Mouse (Mus musculus) forebrain, embryonic 12.5 days (tissue): ENCODE data around the gene Slc13a4. TPM values are rescaled to one million over a fixed set of nuclear protein-coding genes. Genes with fewer than 3 reads are reported as not detected.
A peak's percentile ranks its signal among the peaks of the same experiment; 100 is the strongest.

ENCODE experiments used
- ATAC-seq: fragments of 200-750 bp; cut with Nextera tagmentation; 2 replicates; pipeline ENCODE4 v1.8.0; 2017; ENCODE audit warnings: moderate TSS enrichment; ENCODE audit not compliant: low FRiP score
- H3K27ac ChIP-seq: fragments of 300-500 bp; sonication (generic); 2 replicates; pipeline ENCODE4 v1.5.1; 2016; ENCODE audit warnings: mild to moderate bottlenecking
- H3K27me3 ChIP-seq: fragments of 300-500 bp; sonication (generic); 2 replicates; pipeline ENCODE4 v1.6.1; 2016; ENCODE audit warnings: mild to moderate bottlenecking
- H3K36me3 ChIP-seq: fragments of 300-500 bp; sonication (generic); replicated peaks from 2 replicates; pipeline ENCODE4 v1.6.1; 2016; ENCODE audit warnings: mild to moderate bottlenecking
- H3K4me1 ChIP-seq: fragments of 300-500 bp; sonication (generic); 2 replicates; pipeline ENCODE4 v1.6.1; 2016
- H3K4me2 ChIP-seq: fragments of 300-500 bp; sonication (generic); 2 replicates; pipeline ENCODE4 v1.6.1; 2016; ENCODE audit warnings: mild to moderate bottlenecking, moderate library complexity
- H3K4me3 ChIP-seq: fragments of 300-500 bp; sonication (generic); replicated peaks from 2 replicates; pipeline ENCODE4 v1.5.1; 2016; ENCODE audit warnings: mild to moderate bottlenecking
- H3K9ac ChIP-seq: fragments of 300-500 bp; sonication (generic); 2 replicates; pipeline ENCODE4 v1.6.1; 2016; ENCODE audit warnings: mild to moderate bottlenecking
- H3K9me3 ChIP-seq: fragments of 300-500 bp; sonication (generic); 2 replicates; pipeline ENCODE4 v1.6.1; 2016
- WGBS: fragments of 180-500 bp; shearing (Covaris S2); methylation state at CpG from one replicate; pipeline ENCODE4 v1.1.7; 2016; 5-methylcytosine and 5-hydroxymethylcytosine counted together
- polyA plus RNA-seq: library from polyadenylated mRNA; unstranded; fragments of >200 nt; fragmentation: Nextera tagmentation; extraction: Ambion mirVana; gene quantifications from 2 replicates; pipeline ENCODE4 v1.2.1, GENCODE M21; 2016

Gene Slc13a4
- polyA plus RNA-seq, 1 experiment from 2014 or later = 0.14 TPM

DNA sequence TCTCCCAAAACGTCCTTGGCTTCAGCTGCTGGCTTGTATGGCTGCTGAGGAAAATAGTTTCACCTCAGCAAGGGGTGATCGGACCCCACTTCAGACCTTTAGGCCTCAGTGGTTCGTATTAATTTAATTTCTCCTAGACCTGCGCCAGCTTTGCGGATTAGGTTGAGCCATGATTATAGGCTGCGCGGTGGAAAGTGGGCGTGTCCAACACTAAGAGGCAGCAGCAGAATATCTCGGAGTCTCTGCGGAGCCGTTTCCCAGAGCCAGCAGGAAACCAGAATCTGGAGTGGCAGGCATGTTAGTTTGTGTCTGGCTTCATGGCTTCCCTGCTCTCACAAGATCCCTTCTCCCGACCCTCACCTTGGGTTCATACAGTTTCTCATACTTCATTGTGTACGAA lies 38.3 kb downstream of the Slc13a4 start:
- Histone ChIP-seq H3K36me3 (no peaks in the 10 kb centered on the region), H3K27me3 (no peaks in the 10 kb centered on the region), H3K4me3 (no peak overlapping the region), H3K9me3 (no peaks in the 10 kb centered on the region), H3K4me1 (no peaks in the 10 kb centered on the region), H3K9ac (no peak overlapping the region), H3K4me2 (no peak overlapping the region), H3K27ac (no peak overlapping the region)
- no peak for ATAC-seq
- WGBS = 83% methylated on average over 13 of the region's 13 CpGs

DNA sequence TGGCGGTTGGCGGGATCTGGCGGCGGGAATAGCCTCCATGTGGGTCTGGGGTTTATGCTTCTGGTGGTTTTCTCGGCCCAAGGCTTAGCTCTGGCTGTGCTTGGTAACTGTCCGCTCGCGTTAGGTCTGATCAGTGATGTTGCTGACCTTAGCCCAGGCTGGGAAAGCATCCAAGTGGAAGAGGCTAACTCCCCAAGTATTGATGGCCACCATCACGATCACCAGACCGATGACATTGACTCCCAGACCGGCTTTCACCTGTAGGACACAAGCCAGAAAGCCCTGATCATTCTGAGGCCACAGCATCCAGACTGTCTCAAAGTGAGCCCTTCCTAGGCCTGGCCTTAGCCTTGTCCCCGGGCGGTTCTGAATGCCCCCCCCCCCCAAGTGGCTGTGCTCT lies 39.2 kb downstream of the Slc13a4 start:
- no peaks in the 10 kb centered on the region for H3K4me1 ChIP-seq
- no peak overlapping the region for H3K9ac ChIP-seq
- no peak overlapping the region for H3K27ac ChIP-seq
- H3K4me3 ChIP-seq = no peak overlapping the region
- no peaks in the 10 kb centered on the region for H3K9me3 ChIP-seq
- no peak overlapping the region for H3K4me2 ChIP-seq
- H3K27me3 ChIP-seq = no peaks in the 10 kb centered on the region
- H3K36me3 ChIP-seq = no peaks in the 10 kb centered on the region
- 96% methylated on average over 13 of the region's 13 CpGs for WGBS
- ATAC-seq = no peak

DNA sequence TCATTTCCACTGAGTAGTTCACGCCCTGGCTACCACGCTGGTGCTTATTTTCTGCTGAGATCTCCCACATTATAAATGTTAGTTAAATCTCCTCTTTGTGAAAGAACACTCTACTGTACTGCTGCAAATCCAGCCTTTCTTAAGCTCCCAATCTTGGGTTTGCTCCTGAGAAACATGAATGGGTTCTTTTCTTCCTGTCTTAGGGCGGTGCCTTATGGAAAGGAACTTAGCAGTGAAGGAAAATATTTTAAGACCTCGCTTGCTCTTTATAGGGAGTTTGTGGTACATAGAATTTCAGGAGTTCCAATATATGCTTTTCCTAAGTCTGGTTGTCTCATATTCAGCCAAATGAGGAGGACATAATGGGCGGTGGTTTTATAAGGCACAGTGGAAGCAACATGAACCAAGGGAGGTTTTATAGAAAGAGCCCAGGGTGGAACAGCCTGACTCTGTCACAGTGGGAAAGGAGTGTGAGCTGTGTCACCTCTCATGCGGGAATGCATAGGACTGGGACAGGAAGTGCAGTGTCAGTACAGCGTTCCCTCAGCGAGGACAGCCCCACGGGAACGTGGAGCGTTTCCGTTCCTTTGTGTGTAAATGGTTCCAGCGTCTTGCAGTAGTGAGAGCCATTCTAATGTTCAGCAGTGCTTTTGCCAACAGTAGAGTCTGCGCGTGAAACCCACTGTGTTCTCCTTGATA lies 42.2 kb downstream of the Slc13a4 start:
- 90% methylated on average over 15 of the region's 15 CpGs for WGBS
- ATAC-seq = no peak
- Histone ChIP-seq H3K4me3 (no peak overlapping the region), H3K9me3 (no peaks in the 10 kb centered on the region), H3K4me1 (no peaks in the 10 kb centered on the region), H3K9ac (no peak overlapping the region), H3K27ac (no peak overlapping the region), H3K36me3 (peaks cover 27% of the 10 kb centered on the region), H3K4me2 (no peak overlapping the region), H3K27me3 (no peaks in the 10 kb centered on the region)

- no peaks in the 10 kb centered on the region for H3K9me3 ChIP-seq
- H3K4me2 ChIP-seq = no peak overlapping the region
- 0 out of 2 replicates have a peak, but pooled peaks cover 2% of the 10 kb centered on the region for H3K4me1 ChIP-seq
- no peak overlapping the region for H3K4me3 ChIP-seq
- no peak overlapping the region for H3K27ac ChIP-seq
- peaks cover 27% of the 10 kb centered on the region for H3K36me3 ChIP-seq
- WGBS = 83% methylated on average over 7 of the region's 7 CpGs
- no peaks in the 10 kb centered on the region for H3K27me3 ChIP-seq
- H3K9ac ChIP-seq = no peak overlapping the region
- no peak for ATAC-seq
These were observed 47.4 kb downstream of the Slc13a4 start for GRCm38 (mm10) chr6:35260531-35260930.

- no peak overlapping the region for H3K9ac ChIP-seq
- WGBS = 84% methylated on average over 5 of the region's 5 CpGs
- peaks cover 27% of the 10 kb centered on the region for H3K36me3 ChIP-seq
- H3K4me2 ChIP-seq = no peak overlapping the region
- no peaks in the 10 kb centered on the region for H3K27me3 ChIP-seq
- H3K27ac ChIP-seq = no peak overlapping the region
- no peak overlapping the region for H3K4me3 ChIP-seq
- ATAC-seq = no peak
- no peaks in the 10 kb centered on the region for H3K9me3 ChIP-seq
- peaks cover 11% of the 10 kb centered on the region for H3K4me1 ChIP-seq
These were observed 48.4 kb downstream of the Slc13a4 start for GRCm38 (mm10) chr6:35259526-35259925.

DNA sequence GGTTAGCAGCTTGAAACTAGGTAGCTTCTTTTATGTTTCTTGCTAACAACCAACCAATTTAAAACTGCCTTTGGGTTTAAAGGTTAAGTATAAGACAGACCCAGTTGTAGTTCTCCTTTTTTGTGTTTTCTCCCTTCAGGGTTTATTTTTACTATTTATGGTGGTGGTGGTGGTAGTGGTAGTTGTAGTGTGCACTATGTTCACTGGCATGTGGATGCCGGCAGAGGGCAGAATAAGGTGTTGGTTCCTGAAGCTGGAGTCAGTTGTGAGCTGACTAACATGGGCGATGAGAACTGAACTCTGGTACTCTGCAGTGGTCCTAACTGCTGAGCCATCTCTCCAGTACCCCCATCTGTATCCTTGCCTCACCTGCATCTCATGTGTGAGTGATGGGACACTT lies 49.0 kb downstream of the Slc13a4 start:
- Histone ChIP-seq H3K4me3 (no peak overlapping the region), H3K36me3 (peaks cover 27% of the 10 kb centered on the region), H3K9me3 (no peaks in the 10 kb centered on the region), H3K27ac (no peak overlapping the region), H3K4me1 (peaks cover 17% of the 10 kb centered on the region), H3K27me3 (no peaks in the 10 kb centered on the region), H3K4me2 (no peak overlapping the region), H3K9ac (no peak overlapping the region)
- no peak for ATAC-seq
- 100% methylated on average over 2 of the region's 2 CpGs for whole genome bisulfite sequencing

DNA sequence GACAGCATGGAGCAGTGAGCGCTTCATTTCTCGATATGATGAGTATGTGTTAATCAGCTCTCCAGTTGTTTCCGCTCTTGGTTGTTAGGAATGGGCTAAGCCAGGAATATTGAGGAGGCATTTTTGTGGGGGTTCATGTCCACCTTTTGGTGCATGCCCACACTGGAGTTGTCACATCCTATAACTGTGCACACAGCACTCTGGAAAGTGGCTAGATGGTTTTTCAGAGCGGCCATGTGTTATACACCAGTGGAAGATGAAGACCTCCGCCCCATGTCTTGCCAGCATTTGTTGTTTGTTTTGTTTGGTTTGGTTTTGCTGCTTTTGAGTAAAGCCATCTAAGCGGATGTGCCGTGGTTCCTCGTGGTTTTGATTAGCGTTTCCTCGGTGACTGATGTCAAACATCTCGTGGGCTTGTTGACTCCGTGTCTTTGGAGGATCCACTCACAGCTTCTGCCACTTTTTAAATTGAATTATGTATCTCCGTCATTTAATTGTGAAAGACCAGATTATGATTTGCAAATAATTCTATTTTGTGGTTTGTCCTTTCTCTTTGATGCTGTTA lies 50.2 kb downstream of the Slc13a4 start:
- 92% methylated on average over 13 of the region's 13 CpGs for WGBS
- no peak overlapping the region for H3K4me3 ChIP-seq
- ATAC-seq = no peak

GRCm38 (mm10) chr6:35256691-35257090 lies 51.2 kb downstream of the Slc13a4 start:
- Histone ChIP-seq H3K9ac (no peak overlapping the region), H3K4me1 (peaks cover 24% of the 10 kb centered on the region), H3K36me3 (peaks cover 7% of the 10 kb centered on the region), H3K9me3 (no peaks in the 10 kb centered on the region), H3K27me3 (no peaks in the 10 kb centered on the region), H3K4me2 (no peak overlapping the region), H3K4me3 (no peak overlapping the region), H3K27ac (no peak overlapping the region)
- 93% methylated on average over 7 of the region's 7 CpGs for WGBS
- no peak for ATAC-seq

More for the DNA sequence above, 50.2 kb downstream of the Slc13a4 start:
- Histone ChIP-seq H3K4me1 (peaks cover 24% of the 10 kb centered on the region), H3K4me2 (no peak overlapping the region), H3K36me3 (peaks cover 17% of the 10 kb centered on the region), H3K27me3 (no peaks in the 10 kb centered on the region), H3K27ac (no peak overlapping the region), H3K9me3 (no peaks in the 10 kb centered on the region), H3K9ac (no peak overlapping the region)

DNA sequence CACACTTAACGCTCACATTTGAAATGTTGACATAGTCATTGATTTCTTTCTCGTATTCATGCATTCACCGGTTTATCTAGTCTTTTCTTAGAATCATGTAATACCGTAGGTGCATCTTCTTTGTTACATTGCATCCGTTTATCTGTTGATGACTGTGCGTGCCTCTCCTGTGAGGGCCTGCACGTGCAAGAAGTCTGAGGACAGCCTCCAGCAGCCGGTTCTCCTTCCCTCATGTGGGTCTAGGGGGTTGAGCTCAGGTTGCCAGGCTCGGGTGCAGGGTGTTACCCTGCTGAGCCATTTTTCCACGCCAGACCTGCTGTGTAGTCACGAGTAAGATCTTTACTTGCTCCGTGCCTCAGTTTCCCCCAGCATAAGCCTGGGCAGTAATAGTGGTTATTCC lies 52.9 kb downstream of the Slc13a4 start:
- Histone ChIP-seq H3K9me3 (no peaks in the 10 kb centered on the region), H3K36me3 (no peaks in the 10 kb centered on the region), H3K4me1 (peaks cover 24% of the 10 kb centered on the region), H3K27me3 (no peaks in the 10 kb centered on the region), H3K9ac (0 out of 2 replicates have a peak overlapping the region, but pooled peaks have one; percentile 25), H3K4me3 (no peak overlapping the region), H3K4me2 (peak overlapping the region; percentile 70), H3K27ac (0 out of 2 replicates have a peak overlapping the region, but pooled peaks have one; percentile 19)
- WGBS = 79% methylated on average over 12 of the region's 12 CpGs
- no peak for ATAC-seq

DNA sequence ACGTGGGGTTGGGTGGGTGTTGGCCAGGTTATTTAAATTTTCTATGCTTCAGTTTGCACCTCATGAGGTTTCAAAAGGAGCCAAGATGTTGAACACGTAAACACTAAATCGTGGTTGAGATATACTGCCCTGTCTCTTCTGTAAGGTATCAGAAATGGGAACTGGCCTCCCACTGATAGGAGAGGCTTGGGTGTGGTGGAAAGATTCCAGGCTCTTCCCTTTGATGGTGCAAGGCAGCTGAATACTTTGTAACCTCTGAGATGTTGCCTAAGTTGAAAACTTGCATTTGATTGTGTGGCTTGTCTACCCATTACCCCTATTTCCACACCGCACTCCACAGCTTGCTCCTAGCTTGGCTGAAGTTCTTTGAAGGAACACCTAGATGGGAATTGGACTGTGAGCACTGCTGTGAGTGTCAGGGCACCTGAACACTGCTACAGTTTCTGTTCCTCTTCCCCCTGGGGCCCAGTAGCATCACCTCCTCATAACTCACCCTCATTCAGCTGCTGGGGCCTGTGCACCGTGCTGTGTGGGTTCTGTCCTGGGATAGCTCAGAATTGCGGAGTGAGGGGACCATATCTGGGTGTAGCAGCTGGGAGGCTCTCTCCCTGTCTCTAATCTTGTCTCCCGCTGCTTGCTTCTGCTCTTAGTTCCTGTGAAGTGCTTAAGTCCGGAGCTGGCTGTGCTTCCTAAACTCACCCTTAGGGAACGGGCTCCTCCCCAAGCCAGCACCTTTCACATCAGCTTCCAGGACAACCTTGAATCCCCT lies 53.6 kb downstream of the Slc13a4 start:
- Histone ChIP-seq H3K27ac (no peak overlapping the region; the same call in 1 of the 2 replicates), H3K4me3 (peak overlapping the region; percentile 67; the same call in 1 of the 2 replicates), H3K9ac (peak overlapping the region; percentile 77; the same call in 1 of the 2 replicates), H3K4me1 (peaks cover 24% of the 10 kb centered on the region), H3K36me3 (no peaks in the 10 kb centered on the region), H3K4me2 (peak overlapping the region; percentile 70), H3K9me3 (no peaks in the 10 kb centered on the region), H3K27me3 (no peaks in the 10 kb centered on the region)
- ATAC-seq = no peak
- 56% methylated on average over 9 of the region's 9 CpGs for WGBS

DNA sequence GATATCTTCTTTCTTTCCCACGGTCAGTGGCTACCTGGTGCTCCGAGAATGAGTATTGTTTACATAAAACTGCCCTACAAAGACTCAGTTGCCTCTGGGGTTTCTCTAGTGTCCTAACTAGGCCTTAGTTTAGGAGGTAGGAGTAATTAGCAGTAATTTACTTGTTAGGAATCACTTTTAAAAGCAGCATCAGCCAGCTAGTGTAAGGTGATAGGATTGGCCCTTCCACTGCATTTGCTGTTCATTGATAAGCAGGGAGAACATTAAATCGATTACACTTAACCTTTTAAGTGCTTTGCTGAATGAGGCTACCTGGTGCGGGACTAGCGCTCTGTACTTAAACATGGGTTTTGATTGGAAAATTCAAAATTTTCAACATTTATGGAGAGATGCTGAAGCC lies 54.5 kb downstream of the Slc13a4 start:
- no peak overlapping the region for H3K27ac ChIP-seq

DNA sequence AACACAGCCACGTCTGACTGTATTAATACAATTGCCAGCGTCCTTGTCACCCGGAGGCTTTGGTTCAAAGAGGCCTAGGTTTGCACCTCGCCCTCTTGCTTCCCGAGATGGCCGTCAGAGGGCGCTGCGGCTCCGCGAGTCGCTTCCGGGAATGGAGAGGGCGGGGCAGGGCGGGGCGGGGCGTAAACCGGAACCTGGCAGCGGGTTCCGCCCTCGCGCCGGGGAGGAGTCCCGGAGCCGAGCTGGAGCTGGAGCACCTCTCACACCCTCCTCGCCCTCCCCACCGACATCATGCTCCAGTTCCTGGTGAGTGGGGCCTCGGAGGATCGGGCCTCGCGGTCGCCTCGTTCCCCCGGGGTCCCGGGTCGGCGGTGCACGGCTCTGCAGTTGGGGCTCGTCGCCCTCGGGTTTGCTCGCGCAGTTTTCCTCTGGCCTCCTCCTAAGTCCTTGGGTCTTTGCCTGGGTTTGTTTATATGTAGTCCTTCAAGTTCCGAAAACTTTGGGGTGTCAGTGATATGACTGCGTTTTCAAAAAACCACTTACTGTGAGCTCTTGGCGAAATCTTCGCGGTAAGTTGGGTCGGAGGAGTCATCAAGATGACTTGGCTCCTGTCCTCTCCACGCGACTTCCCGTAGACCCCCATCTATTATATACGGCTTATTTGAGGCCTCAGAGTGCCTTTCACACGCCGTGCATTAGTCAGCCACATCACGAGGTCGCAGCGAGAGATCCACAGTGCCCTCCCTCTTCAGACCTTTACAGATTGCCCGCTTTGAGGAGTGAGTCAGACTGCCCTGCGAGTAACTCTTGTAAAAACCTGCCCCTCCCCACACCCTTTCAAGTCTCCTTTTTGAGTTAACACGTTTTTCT lies 55.2 kb downstream of the Slc13a4 start:
- H3K4me2 ChIP-seq = peak overlapping the region; percentile 70
- H3K4me3 ChIP-seq = peak overlapping the region; percentile 67
- peak; percentile 93 for ATAC-seq
- H3K36me3 ChIP-seq = no peaks in the 10 kb centered on the region
- H3K9ac ChIP-seq = peak overlapping the region; percentile 77
- peak overlapping the region; percentile 73 for H3K27ac ChIP-seq
- no peaks in the 10 kb centered on the region for H3K9me3 ChIP-seq
- under 1% methylated on average over 57 of the region's 60 CpGs for WGBS
- peaks cover 24% of the 10 kb centered on the region for H3K4me1 ChIP-seq
- no peaks in the 10 kb centered on the region for H3K27me3 ChIP-seq

More for the DNA sequence above, 54.5 kb downstream of the Slc13a4 start:
- Histone ChIP-seq H3K36me3 (no peaks in the 10 kb centered on the region), H3K4me1 (peaks cover 24% of the 10 kb centered on the region), H3K27me3 (no peaks in the 10 kb centered on the region), H3K9me3 (no peaks in the 10 kb centered on the region), H3K9ac (peak overlapping the region; percentile 77), H3K4me2 (peak overlapping the region; percentile 70), H3K4me3 (peak overlapping the region; percentile 67)
- WGBS = 41% methylated on average over 5 of the region's 5 CpGs
- ATAC-seq = no peak
